Mouse (Mus musculus) heart, adult 11 months (tissue): ENCODE measurements around the gene Ddx1.

Experiments used
- DNase-seq: peaks from one replicate; pipeline ENCODE4 v3.0.0; 2022

The Ddx1 gene

DNA sequence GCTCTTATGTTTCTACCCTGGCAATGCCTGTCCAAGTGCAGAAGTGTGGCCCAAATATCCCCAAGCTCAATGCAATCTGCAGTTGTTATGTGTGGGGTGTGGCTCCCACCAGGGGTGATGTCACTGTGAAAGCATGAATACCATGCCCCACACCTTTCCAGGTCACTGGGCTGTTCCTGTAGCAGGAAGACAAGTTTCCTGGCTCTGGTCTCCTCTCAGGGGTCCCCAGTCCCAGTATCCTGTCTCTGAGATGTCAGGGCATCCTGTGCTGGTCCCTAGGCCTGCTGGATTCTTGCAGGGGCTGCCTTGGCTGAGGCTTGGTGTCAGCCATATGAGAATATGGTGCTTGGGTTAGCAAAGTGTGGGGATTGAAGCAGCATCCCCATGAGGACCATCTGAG is 46.7 kb downstream of the Ddx1 start:
- DNase-seq, result peak; percentile 92

- peak; percentile 84 for DNase-seq
Measured at GRCm38 (mm10) chr12:13200576-13200975, 48.4 kb downstream of the Ddx1 start.

GRCm38 (mm10) chr12:13199338-13200301 is 49.4 kb downstream of the Ddx1 start:
- DNase-seq, result peak; percentile 84

DNA sequence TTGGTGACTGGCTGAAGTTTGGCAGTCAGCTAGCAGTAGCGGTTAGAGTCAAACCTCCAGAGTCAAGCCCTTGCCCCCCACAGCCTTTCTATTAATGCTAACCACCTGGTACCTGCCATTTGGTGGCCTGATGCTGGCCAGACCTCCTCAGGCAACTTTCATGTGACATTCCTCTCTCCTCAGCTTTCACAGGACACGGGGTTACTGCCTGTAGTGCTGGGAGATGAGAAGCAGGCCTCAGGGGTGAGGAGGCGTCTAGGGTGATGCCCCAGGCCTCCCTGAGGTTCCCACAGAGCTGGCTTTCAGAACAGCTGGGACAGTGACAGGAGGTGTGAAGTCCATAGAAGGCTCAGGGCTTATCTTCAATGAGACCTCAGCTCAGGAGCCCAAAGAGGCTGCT is 50.9 kb downstream of the Ddx1 start:
- DNase-seq, result no peak

GRCm38 (mm10) chr12:13196146-13196545 is 52.9 kb downstream of the Ddx1 start:
- no peak for DNase-seq

- DNase-seq, result peak; percentile 1
Measured at GRCm38 (mm10) chr12:13195506-13195905, 53.5 kb downstream of the Ddx1 start.

DNA sequence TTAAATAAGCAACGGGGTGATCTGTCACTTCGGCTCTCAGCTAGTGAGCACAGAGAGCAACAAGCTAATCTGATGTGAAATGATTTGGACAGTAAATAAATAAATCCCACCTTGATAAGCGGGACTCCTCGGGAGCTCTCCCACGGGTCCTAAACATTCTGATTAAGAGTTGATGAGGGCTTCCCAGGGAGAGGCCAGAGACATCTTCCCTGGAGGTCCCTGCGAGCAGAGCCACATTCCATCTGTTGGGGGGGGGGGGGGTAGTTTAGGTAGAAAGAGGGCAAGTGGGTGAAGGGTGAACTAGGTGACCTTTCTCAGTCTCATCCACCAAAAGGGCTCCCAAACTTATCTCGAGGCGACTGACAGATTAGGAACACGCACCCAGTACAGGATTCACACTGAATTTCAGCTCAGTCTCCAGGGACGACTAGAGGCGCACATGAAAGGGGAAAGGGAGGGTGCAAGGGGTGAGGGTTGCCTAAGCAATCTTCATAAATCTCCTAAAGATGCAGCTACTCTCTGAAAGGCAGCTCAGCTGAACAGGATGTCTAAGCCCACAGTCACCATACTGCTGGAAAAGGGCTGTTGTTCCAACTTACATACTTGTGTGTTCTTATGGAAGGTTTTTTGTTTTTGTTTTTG is 60.8 kb downstream of the Ddx1 start:
- DNase-seq, result peak; percentile 33

- peak; percentile 79 for DNase-seq
Measured at GRCm38 (mm10) chr12:13186209-13186608, 62.8 kb downstream of the Ddx1 start.

GRCm38 (mm10) chr12:13184873-13185361 is 64.1 kb downstream of the Ddx1 start:
- DNase-seq, result peak; percentile 87

- DNase-seq, result peak; percentile 55
Measured at GRCm38 (mm10) chr12:13184136-13184535, 64.9 kb downstream of the Ddx1 start.

GRCm38 (mm10) chr12:13182220-13182619 is 66.8 kb downstream of the Ddx1 start:
- DNase-seq, result peak; percentile 69

- peak; percentile 80 for DNase-seq
Measured at GRCm38 (mm10) chr12:13181721-13182120, 67.3 kb downstream of the Ddx1 start.

DNA sequence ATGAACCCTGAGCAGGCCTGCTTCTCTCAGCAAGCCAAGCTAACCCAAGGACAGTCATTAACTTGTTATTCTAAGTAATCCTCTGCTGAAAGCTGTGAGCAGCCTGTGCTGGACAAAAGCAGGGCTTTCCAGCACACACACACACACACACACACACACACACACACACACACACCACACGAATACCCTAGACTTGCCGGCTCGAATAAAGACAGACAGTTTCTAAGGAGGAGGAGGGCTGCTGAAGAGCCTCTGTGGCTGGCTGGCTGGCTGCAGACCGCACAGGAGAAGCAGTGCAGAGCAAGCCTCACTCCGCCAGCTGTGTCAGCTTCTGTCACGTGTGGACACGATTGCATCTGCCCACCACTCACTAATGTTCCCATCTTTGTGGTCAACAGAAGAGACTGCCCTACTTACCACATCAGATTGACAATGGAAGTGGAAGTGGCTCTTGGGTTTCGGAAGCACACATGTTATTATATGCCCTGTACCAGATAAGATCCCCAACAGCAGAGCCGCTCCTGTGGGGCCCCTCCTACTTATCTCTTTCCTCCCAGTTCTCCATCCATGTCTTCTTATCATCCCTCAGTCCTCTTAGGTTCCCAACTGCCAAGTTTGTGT is 68.2 kb downstream of the Ddx1 start:
- peak; percentile 86 for DNase-seq

GRCm38 (mm10) chr12:13180332-13180714 is 68.7 kb downstream of the Ddx1 start:
- DNase-seq, result peak; percentile 43

DNA sequence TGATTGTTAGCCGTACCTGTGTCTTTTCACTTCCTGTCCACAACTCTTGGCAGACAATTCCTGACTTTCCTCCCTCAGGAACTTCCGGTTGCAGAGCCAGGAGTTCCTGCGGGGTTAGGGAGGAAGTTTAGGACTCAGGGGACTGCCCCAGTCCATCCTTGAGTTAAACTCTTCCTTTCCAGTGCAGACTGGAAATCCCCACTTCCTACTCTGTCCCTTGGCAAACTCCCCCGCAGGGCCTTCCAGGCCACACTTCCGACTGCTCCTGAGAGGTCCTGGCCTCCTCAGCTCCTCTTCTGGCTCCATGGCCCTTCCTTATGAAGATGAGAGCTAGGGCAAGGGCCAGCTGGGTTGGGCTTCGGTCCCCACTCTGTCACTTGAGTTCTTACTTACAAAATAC is 71.4 kb downstream of the Ddx1 start:
- peak; percentile 98 for DNase-seq

GRCm38 (mm10) chr12:13176927-13177326 is 72.1 kb downstream of the Ddx1 start:
- DNase-seq, result peak; percentile 14

GRCm38 (mm10) chr12:13176136-13176535 is 72.9 kb downstream of the Ddx1 start:
- peak; percentile 78 for DNase-seq

- peak; percentile 53 for DNase-seq
Measured at GRCm38 (mm10) chr12:13174022-13174421, 75.0 kb downstream of the Ddx1 start.

- DNase-seq, result no peak
Measured at GRCm38 (mm10) chr12:13168073-13168472, 80.9 kb downstream of the Ddx1 start.

- DNase-seq, result peak; percentile 70
Measured at GRCm38 (mm10) chr12:13167116-13167515, 81.9 kb downstream of the Ddx1 start.
